Mouse (Mus musculus): Measurements from ENCODE around the gene Rhox2g. TPM values are rescaled to one million over a fixed set of nuclear protein-coding genes. Genes with fewer than 3 reads are reported as not detected.

Gene Rhox2g
- polyA plus RNA-seq (2014; fragmentation: Illumina TruSeq; extraction: RNeasy Lipid Tissue Mini Kit (QIAGEN cat#74804); ENCODE audit: low read depth, low replicate concordance) = not detected

GRCm38 (mm10) chrX:37643370-37643769 lies at the start of gene Rhox2g:
Gene Rhox2g, minus strand, starts transcription at chrX:37643470.

GRCm38 (mm10) chrX:37673177-37673576 lies 29.9 kb upstream of the Rhox2g start, which contains the start of gene Rhox2h:
Gene Rhox2h, minus strand, starts transcription at chrX:37673277.

GRCm38 (mm10) chrX:37668664-37669063 lies 25.4 kb upstream of the Rhox2g start, which contains the start of gene Rhox3h:
Gene Rhox3h, minus strand, starts transcription at chrX:37668764.

GRCm38 (mm10) chrX:37651227-37651626 lies 8.0 kb upstream of the Rhox2g start, which contains the start of gene Rhox4g:
Gene Rhox4g, minus strand, starts transcription at chrX:37651327.

GRCm38 (mm10) chrX:37628512-37628911 lies 14.8 kb downstream of the Rhox2g start, which contains the start of gene Rhox3g:
Gene Rhox3g, minus strand, starts transcription at chrX:37628612.

GRCm38 (mm10) chrX:37607604-37608003 lies 35.7 kb downstream of the Rhox2g start, which contains the start of gene Rhox4f:
Gene Rhox4f, minus strand, starts transcription at chrX:37607704.

Other genes with a start within 250 kb of the Rhox2g start
- gene Rhox2b, start 231.4 kb downstream of the Rhox2g start, polyA plus RNA-seq (2014; fragmentation: Illumina TruSeq; extraction: RNeasy Lipid Tissue Mini Kit (QIAGEN cat#74804); ENCODE audit: low read depth, low replicate concordance) = not detected
- not detected for gene Rhox4b, start 211.0 kb downstream of the Rhox2g start, polyA plus RNA-seq (2014; fragmentation: Illumina TruSeq; extraction: RNeasy Lipid Tissue Mini Kit (QIAGEN cat#74804); ENCODE audit: low read depth, low replicate concordance)
- not detected for gene Rhox2c, start 189.8 kb downstream of the Rhox2g start, polyA plus RNA-seq (2014; fragmentation: Illumina TruSeq; extraction: RNeasy Lipid Tissue Mini Kit (QIAGEN cat#74804); ENCODE audit: low read depth, low replicate concordance)
- gene Rhox3c, start 184.9 kb downstream of the Rhox2g start, polyA plus RNA-seq (2014; fragmentation: Illumina TruSeq; extraction: RNeasy Lipid Tissue Mini Kit (QIAGEN cat#74804); ENCODE audit: low read depth, low replicate concordance) = not detected
- gene Rhox4c, start 163.1 kb downstream of the Rhox2g start, polyA plus RNA-seq (2014; fragmentation: Illumina TruSeq; extraction: RNeasy Lipid Tissue Mini Kit (QIAGEN cat#74804); ENCODE audit: low read depth, low replicate concordance) = not detected
- gene Rhox2d, start 150.0 kb downstream of the Rhox2g start, polyA plus RNA-seq (2014; fragmentation: Illumina TruSeq; extraction: RNeasy Lipid Tissue Mini Kit (QIAGEN cat#74804); ENCODE audit: low read depth, low replicate concordance) = not detected
- not detected for gene Rhox4d, start 129.1 kb downstream of the Rhox2g start, polyA plus RNA-seq (2014; fragmentation: Illumina TruSeq; extraction: RNeasy Lipid Tissue Mini Kit (QIAGEN cat#74804); ENCODE audit: low read depth, low replicate concordance)
- not detected for gene Rhox2e, start 113.0 kb downstream of the Rhox2g start, polyA plus RNA-seq (2014; fragmentation: Illumina TruSeq; extraction: RNeasy Lipid Tissue Mini Kit (QIAGEN cat#74804); ENCODE audit: low read depth, low replicate concordance)
- gene Rhox3e, start 101.5 kb downstream of the Rhox2g start, polyA plus RNA-seq (2014; fragmentation: Illumina TruSeq; extraction: RNeasy Lipid Tissue Mini Kit (QIAGEN cat#74804); ENCODE audit: low read depth, low replicate concordance) = not detected
- gene Rhox4e, start 86.1 kb downstream of the Rhox2g start, polyA plus RNA-seq (2014; fragmentation: Illumina TruSeq; extraction: RNeasy Lipid Tissue Mini Kit (QIAGEN cat#74804); ENCODE audit: low read depth, low replicate concordance) = not detected
- not detected for gene Rhox2f, start 72.1 kb downstream of the Rhox2g start, polyA plus RNA-seq (2014; fragmentation: Illumina TruSeq; extraction: RNeasy Lipid Tissue Mini Kit (QIAGEN cat#74804); ENCODE audit: low read depth, low replicate concordance)
- not detected for gene Rhox3f, start 62.5 kb downstream of the Rhox2g start, polyA plus RNA-seq (2014; fragmentation: Illumina TruSeq; extraction: RNeasy Lipid Tissue Mini Kit (QIAGEN cat#74804); ENCODE audit: low read depth, low replicate concordance)
- gene Rhox4f, start 35.8 kb downstream of the Rhox2g start, polyA plus RNA-seq (2014; fragmentation: Illumina TruSeq; extraction: RNeasy Lipid Tissue Mini Kit (QIAGEN cat#74804); ENCODE audit: low read depth, low replicate concordance) = not detected
- not detected for gene Rhox3g, start 14.9 kb downstream of the Rhox2g start, polyA plus RNA-seq (2014; fragmentation: Illumina TruSeq; extraction: RNeasy Lipid Tissue Mini Kit (QIAGEN cat#74804); ENCODE audit: low read depth, low replicate concordance)
- gene Rhox4g, start 7.9 kb upstream of the Rhox2g start, polyA plus RNA-seq (2014; fragmentation: Illumina TruSeq; extraction: RNeasy Lipid Tissue Mini Kit (QIAGEN cat#74804); ENCODE audit: low read depth, low replicate concordance) = not detected
- gene Rhox3h, start 25.3 kb upstream of the Rhox2g start, polyA plus RNA-seq (2014; fragmentation: Illumina TruSeq; extraction: RNeasy Lipid Tissue Mini Kit (QIAGEN cat#74804); ENCODE audit: low read depth, low replicate concordance) = not detected
- not detected for gene Rhox2h, start 29.8 kb upstream of the Rhox2g start, polyA plus RNA-seq (2014; fragmentation: Illumina TruSeq; extraction: RNeasy Lipid Tissue Mini Kit (QIAGEN cat#74804); ENCODE audit: low read depth, low replicate concordance)
- gene Rhox5, start 161.4 kb upstream of the Rhox2g start, polyA plus RNA-seq (2014; fragmentation: Illumina TruSeq; extraction: RNeasy Lipid Tissue Mini Kit (QIAGEN cat#74804); ENCODE audit: low read depth, low replicate concordance) = not detected
- gene Rhox6, start 183.4 kb upstream of the Rhox2g start, polyA plus RNA-seq (2014; fragmentation: Illumina TruSeq; extraction: RNeasy Lipid Tissue Mini Kit (QIAGEN cat#74804); ENCODE audit: low read depth, low replicate concordance) = not detected
- gene Rhox7a, start 188.2 kb upstream of the Rhox2g start, polyA plus RNA-seq (2014; fragmentation: Illumina TruSeq; extraction: RNeasy Lipid Tissue Mini Kit (QIAGEN cat#74804); ENCODE audit: low read depth, low replicate concordance) = not detected
- not detected for gene Rhox8, start 235.5 kb upstream of the Rhox2g start, polyA plus RNA-seq (2014; fragmentation: Illumina TruSeq; extraction: RNeasy Lipid Tissue Mini Kit (QIAGEN cat#74804); ENCODE audit: low read depth, low replicate concordance)